Mouse (Mus musculus) ES-Bruce4 (cell line): ENCODE data around the gene Adtrp.

ENCODE experiments used
- CTCF ChIP-seq: IDR thresholded peaks from one replicate; pipeline ENCODE4 v1.8.1; 2011; ENCODE audit warnings: low read depth, low read length
- EP300 ChIP-seq: IDR thresholded peaks from 2 replicates; pipeline ENCODE4 v1.6.1; 2011; ENCODE audit warnings: low read depth, low read length; ENCODE audit not compliant: insufficient read depth

DNA sequence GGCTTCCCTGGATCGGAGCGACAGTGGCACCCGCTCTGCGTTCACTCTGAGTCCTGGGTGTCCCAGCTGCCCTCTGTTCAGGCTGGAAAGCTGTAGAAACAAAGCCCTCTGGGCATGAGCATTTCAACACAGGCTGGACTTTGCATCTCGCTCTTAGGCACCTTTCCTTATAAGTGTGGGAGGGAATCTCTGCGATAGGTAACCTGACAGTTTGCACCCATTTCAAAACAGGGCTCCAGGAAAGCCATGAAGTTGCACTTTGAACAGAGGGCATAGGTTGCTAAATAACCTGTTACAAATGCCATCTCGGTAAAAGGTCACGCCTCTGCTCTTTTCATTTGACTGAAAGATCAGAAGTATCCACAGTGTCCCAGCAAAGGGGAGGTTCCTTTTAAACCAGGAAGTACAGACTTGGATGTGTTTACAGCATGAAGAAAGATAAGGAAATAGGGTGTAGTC is 19.2 kb downstream of the Adtrp start:
- TF ChIP-seq CTCF, result no peak
- no peak for TF ChIP-seq EP300
